Mouse (Mus musculus) neural tube, postnatal 0 days (tissue): Measurements from ENCODE around the gene Olfr1029. TPM values are rescaled to one million over a fixed set of nuclear protein-coding genes. Genes with fewer than 3 reads are reported as not detected.

Source experiments
- polyA plus RNA-seq: library from polyadenylated mRNA; unstranded; fragments of >200 nt; fragmentation: Nextera tagmentation; extraction: Ambion mirVana; gene quantifications from 2 replicates; pipeline ENCODE4 v1.2.1, GENCODE M21; 2015

The Olfr1029 gene
- not detected in 2 replicates for polyA plus RNA-seq

GRCm38 (mm10) chr2:85973595-85973994 is at the start of gene Olfr1029:
TSS of gene Olfr1029 (plus strand) at chr2:85973895.

GRCm38 (mm10) chr2:85950137-85950536 is 23.6 kb upstream of the Olfr1029 start, which contains the start of gene Olfr1028:
TSS of gene Olfr1028 (plus strand) at chr2:85950437.

GRCm38 (mm10) chr2:85978976-85979375 is 5.3 kb downstream of the Olfr1029 start, which contains the start of gene Olfr1030:
TSS of gene Olfr1030 (plus strand) at chr2:85979276.

GRCm38 (mm10) chr2:85990004-85990403 is 16.3 kb downstream of the Olfr1029 start, which contains the start of gene Olfr1031:
TSS of gene Olfr1031 (plus strand) at chr2:85990304.

GRCm38 (mm10) chr2:86005240-86005639 is 31.5 kb downstream of the Olfr1029 start, which contains the start of gene Olfr1032:
TSS of gene Olfr1032 (plus strand) at chr2:86005540.

GRCm38 (mm10) chr2:86020406-86020805 is 46.7 kb downstream of the Olfr1029 start, which contains the start of gene Olfr1033:
TSS of gene Olfr1033 (plus strand) at chr2:86020633.

Other genes with a start within 250 kb of the Olfr1029 start
- gene Olfr1012, start 211.1 kb upstream of the Olfr1029 start, polyA plus RNA-seq: not detected in 2 replicates
- not detected in 2 replicates for gene Olfr1013, start 206.8 kb upstream of the Olfr1029 start, polyA plus RNA-seq
- not detected in 2 replicates for gene Olfr1014, start 201.2 kb upstream of the Olfr1029 start, polyA plus RNA-seq
- not detected in 2 replicates for gene Olfr1015, start 191.9 kb upstream of the Olfr1029 start, polyA plus RNA-seq
- not detected in 2 replicates for gene Olfr1016, start 171.4 kb upstream of the Olfr1029 start, polyA plus RNA-seq
- gene Olfr1018, start 155.4 kb upstream of the Olfr1029 start, polyA plus RNA-seq: not detected in 2 replicates
- gene Olfr1019, start 128.4 kb upstream of the Olfr1029 start, polyA plus RNA-seq: not detected in 2 replicates
- gene Olfr1020, start 126.9 kb upstream of the Olfr1029 start, polyA plus RNA-seq: not detected in 2 replicates
- gene Olfr1022, start 105.3 kb upstream of the Olfr1029 start, polyA plus RNA-seq: not detected in 2 replicates
- not detected in 2 replicates for gene Olfr1023, start 88.3 kb upstream of the Olfr1029 start, polyA plus RNA-seq
- not detected in 2 replicates for gene Olfr1024, start 68.8 kb upstream of the Olfr1029 start, polyA plus RNA-seq
- gene Olfr1025-ps1, start 58.7 kb upstream of the Olfr1029 start, polyA plus RNA-seq: not detected in 2 replicates
- gene Olfr1026, start 52.3 kb upstream of the Olfr1029 start, polyA plus RNA-seq: not detected in 2 replicates
- not detected in 2 replicates for gene Olfr1028, start 23.5 kb upstream of the Olfr1029 start, polyA plus RNA-seq
- not detected in 2 replicates for gene Olfr1030, start 5.4 kb downstream of the Olfr1029 start, polyA plus RNA-seq
- not detected in 2 replicates for gene Olfr1031, start 16.4 kb downstream of the Olfr1029 start, polyA plus RNA-seq
- not detected in 2 replicates for gene Olfr1032, start 31.6 kb downstream of the Olfr1029 start, polyA plus RNA-seq
- gene Olfr1033, start 46.7 kb downstream of the Olfr1029 start, polyA plus RNA-seq: 1.1 and 1.4 TPM in 2 replicates
- not detected in 2 replicates for gene Olfr1034, start 72.0 kb downstream of the Olfr1029 start, polyA plus RNA-seq
- not detected in 2 replicates for gene Olfr1036, start 100.1 kb downstream of the Olfr1029 start, polyA plus RNA-seq
- gene Olfr1037, start 113.5 kb downstream of the Olfr1029 start, polyA plus RNA-seq: not detected in 2 replicates
- not detected in 2 replicates for gene Olfr1039, start 162.0 kb downstream of the Olfr1029 start, polyA plus RNA-seq
- gene Olfr1040, start 172.8 kb downstream of the Olfr1029 start, polyA plus RNA-seq: not detected in 2 replicates
- not detected in 2 replicates for gene Olfr1042, start 187.9 kb downstream of the Olfr1029 start, polyA plus RNA-seq
- gene Olfr1043, start 193.6 kb downstream of the Olfr1029 start, polyA plus RNA-seq: not detected in 2 replicates
- not detected in 2 replicates for gene Olfr1044, start 203.9 kb downstream of the Olfr1029 start, polyA plus RNA-seq
- gene Olfr52, start 211.8 kb downstream of the Olfr1029 start, polyA plus RNA-seq: not detected in 2 replicates
- not detected in 2 replicates for gene Olfr1045, start 229.1 kb downstream of the Olfr1029 start, polyA plus RNA-seq
- gene Olfr1046, start 245.4 kb downstream of the Olfr1029 start, polyA plus RNA-seq: not detected in 2 replicates